Mouse (Mus musculus) liver, postnatal 0 days (tissue): Measurements from ENCODE around the gene Vstm2b.

Source experiments
- CTCF ChIP-seq: sonication (generic); IDR thresholded peaks from 2 replicates; pipeline ENCODE4 v1.5.1; 2016; ENCODE audit warnings: antibody characterized with exemption, low read depth
- EP300 ChIP-seq: IDR thresholded peaks from 2 replicates; pipeline ENCODE4 v1.6.1; 2016; ENCODE audit warnings: antibody characterized with exemption, low read depth, mild to moderate bottlenecking

DNA sequence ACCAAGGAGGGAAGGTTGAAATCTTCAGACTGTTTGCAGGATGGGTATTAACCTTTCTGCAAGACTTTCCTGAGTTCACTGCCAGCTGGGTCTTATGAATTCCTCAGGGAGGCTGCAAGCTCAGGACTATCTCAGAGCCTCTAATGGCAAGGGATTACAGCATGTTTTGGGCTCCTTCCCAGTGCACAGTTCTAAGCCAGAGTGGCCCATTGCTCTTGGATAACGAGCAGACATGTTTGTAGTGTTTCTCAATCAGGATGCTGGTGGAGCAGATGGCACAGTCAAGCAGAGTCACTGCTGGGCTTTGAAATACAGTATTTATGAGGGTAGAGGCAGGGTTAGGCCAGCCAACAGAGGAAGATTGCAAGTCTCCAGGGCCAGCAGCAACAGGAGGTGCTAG lies 8.4 kb downstream of the Vstm2b start:
- no peak for TF ChIP-seq CTCF
- no peak for TF ChIP-seq EP300
